Mouse (Mus musculus) olfactory bulb, adult 2 months (tissue): Measurements from ENCODE around the gene Mgat5.

ENCODE experiments used
- CTCF ChIP-seq: fragments of 200-500 bp; IDR thresholded peaks from 2 replicates; pipeline ENCODE4 v1.5.1; 2012; ENCODE audit warnings: low read depth, mild to moderate bottlenecking, low read length, moderate library complexity; ENCODE audit not compliant: insufficient read depth
- POLR2A ChIP-seq: fragments of 200-500 bp; IDR thresholded peaks from 2 replicates; pipeline ENCODE4 v1.6.1; 2012; ENCODE audit warnings: mild to moderate bottlenecking, low read depth, low read length, moderate library complexity; ENCODE audit not compliant: insufficient read depth

DNA sequence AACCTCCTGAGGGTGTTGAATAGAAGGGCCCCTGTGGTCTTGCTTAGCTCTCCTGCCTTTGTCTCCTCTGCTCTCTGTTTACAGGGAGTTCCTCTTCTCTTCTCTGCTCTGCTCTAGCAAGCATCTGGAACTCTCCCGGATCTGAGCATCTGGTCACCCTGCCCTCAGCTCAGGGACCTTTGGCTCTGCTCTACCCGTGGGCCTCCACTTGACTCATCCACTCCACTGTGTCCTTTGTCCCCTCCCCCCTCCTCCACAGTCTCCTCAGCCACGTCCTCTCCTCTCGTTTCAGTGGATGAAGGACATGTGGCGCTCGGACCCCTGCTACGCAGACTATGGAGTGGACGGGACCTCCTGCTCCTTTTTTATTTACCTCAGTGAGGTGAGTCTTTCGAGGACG lies 161.3 kb downstream of the Mgat5 start:
- no peak for TF ChIP-seq POLR2A
- TF ChIP-seq CTCF, result no peak
